Mouse (Mus musculus) testis, adult 2 months (tissue): ENCODE measurements around the gene Gm20388. TPM values are rescaled to one million over a fixed set of nuclear protein-coding genes. Genes with fewer than 3 reads are reported as not detected.

Experiments used
- H3K27ac ChIP-seq: fragments of 200-500 bp; 2 replicates; pipeline ENCODE4 v1.5.1; 2012; ENCODE audit warnings: low read depth, low read length; ENCODE audit not compliant: control insufficient read depth, insufficient read depth
- H3K27me3 ChIP-seq: fragments of 200-500 bp; 2 replicates; pipeline ENCODE4 v1.6.1; 2012; ENCODE audit warnings: mild to moderate bottlenecking, low read length, moderate library complexity; ENCODE audit not compliant: control insufficient read depth, insufficient read depth
- H3K36me3 ChIP-seq: fragments of 200-500 bp; 2 replicates; pipeline ENCODE4 v1.6.1; 2012; ENCODE audit warnings: mild to moderate bottlenecking, low read length; ENCODE audit not compliant: control insufficient read depth, insufficient read depth
- H3K4me1 ChIP-seq: fragments of 200-500 bp; 2 replicates; pipeline ENCODE4 v1.6.1; 2012; ENCODE audit warnings: low read length; ENCODE audit not compliant: control insufficient read depth, insufficient read depth
- H3K4me3 ChIP-seq: fragments of 200-500 bp; 2 replicates; pipeline ENCODE4 v1.5.1; 2012; ENCODE audit warnings: low read depth, mild to moderate bottlenecking, low read length, moderate library complexity, mixed read lengths; ENCODE audit not compliant: control insufficient read depth
- CTCF ChIP-seq: fragments of 200-500 bp; IDR thresholded peaks from 2 replicates; pipeline ENCODE4 v1.5.1; 2012; ENCODE audit warnings: low read depth, mild to moderate bottlenecking, inconsistent platforms, low read length, moderate library complexity; ENCODE audit not compliant: control insufficient read depth, insufficient read depth, insufficient replicate concordance
- POLR2A ChIP-seq: fragments of 200-500 bp; IDR thresholded peaks from 2 replicates; pipeline ENCODE4 v1.6.1; 2012; ENCODE audit warnings: low read depth, mild to moderate bottlenecking, inconsistent platforms, low read length, moderate library complexity; ENCODE audit not compliant: control insufficient read depth
- polyA plus RNA-seq: library from polyadenylated mRNA; depleted of rRNA; stranded (reverse); fragments of >200 nt; gene quantifications from 2 replicates; pipeline ENCODE4 v1.2.3, GENCODE M21; 2012

Gm20388 gene
- polyA plus RNA-seq, 1 experiment, result 5.6 TPM

- no peaks in the 10 kb centered on the region for H3K27me3 ChIP-seq
- TF ChIP-seq POLR2A (no peak), CTCF (peak; percentile 46; the same call in 1 of the 2 replicates)
- no peak overlapping the region for H3K27ac ChIP-seq
- no peaks in the 10 kb centered on the region for H3K36me3 ChIP-seq
- peaks cover 6% of the 10 kb centered on the region for H3K4me1 ChIP-seq
- no peak overlapping the region for H3K4me3 ChIP-seq
Observed at GRCm38 (mm10) chr8:123340071-123340470, 3429.4 kb downstream of the Gm20388 start.

- peak overlapping the region; percentile 27 for H3K27ac ChIP-seq
- H3K4me3 ChIP-seq, result peak overlapping the region; percentile 64
- no peak for TF ChIP-seq POLR2A
- TF ChIP-seq CTCF, result no peak
- peaks cover 6% of the 10 kb centered on the region for H3K4me1 ChIP-seq
- H3K36me3 ChIP-seq, result no peaks in the 10 kb centered on the region
- H3K27me3 ChIP-seq, result no peaks in the 10 kb centered on the region
Observed at GRCm38 (mm10) chr8:123341040-123342015, 3430.7 kb downstream of the Gm20388 start.

- Histone ChIP-seq H3K27ac (no peak overlapping the region; the same call in 1 of the 2 replicates), H3K27me3 (no peaks in the 10 kb centered on the region), H3K36me3 (no peaks in the 10 kb centered on the region), H3K4me3 (no peak overlapping the region; the same call in 1 of the 2 replicates), H3K4me1 (peaks cover 6% of the 10 kb centered on the region)
- peak; percentile 12; the same call in 1 of the 2 replicates for TF ChIP-seq POLR2A
- no peak for TF ChIP-seq CTCF
Observed at GRCm38 (mm10) chr8:123342253-123342652, 3431.6 kb downstream of the Gm20388 start.

- H3K27me3 ChIP-seq, result no peaks in the 10 kb centered on the region
- TF ChIP-seq POLR2A (no peak), CTCF (no peak)
- no peak overlapping the region for H3K4me3 ChIP-seq
- H3K4me1 ChIP-seq, result peaks cover 6% of the 10 kb centered on the region
- H3K36me3 ChIP-seq, result 0 out of 2 replicates have a peak, but pooled peaks cover 2% of the 10 kb centered on the region
- peak overlapping the region; percentile 23; the same call in 1 of the 2 replicates for H3K27ac ChIP-seq
Observed at GRCm38 (mm10) chr8:123342911-123343310, 3432.3 kb downstream of the Gm20388 start.

GRCm38 (mm10) chr8:123343422-123343821 is 3432.8 kb downstream of the Gm20388 start:
- H3K4me1 ChIP-seq, result peaks cover 3% of the 10 kb centered on the region
- H3K27me3 ChIP-seq, result no peaks in the 10 kb centered on the region
- no peak overlapping the region for H3K4me3 ChIP-seq
- TF ChIP-seq CTCF (no peak), POLR2A (no peak)
- 0 out of 2 replicates have a peak overlapping the region, but pooled peaks have one; percentile 15 for H3K27ac ChIP-seq
- H3K36me3 ChIP-seq, result 0 out of 2 replicates have a peak, but pooled peaks cover 2% of the 10 kb centered on the region

- H3K4me3 ChIP-seq, result no peak overlapping the region
- TF ChIP-seq CTCF (no peak), POLR2A (no peak)
- H3K27me3 ChIP-seq, result no peaks in the 10 kb centered on the region
- no peak overlapping the region for H3K27ac ChIP-seq
- H3K36me3 ChIP-seq, result 0 out of 2 replicates have a peak, but pooled peaks cover 2% of the 10 kb centered on the region
- H3K4me1 ChIP-seq, result peaks cover 3% of the 10 kb centered on the region
Observed at GRCm38 (mm10) chr8:123345135-123345534, 3434.5 kb downstream of the Gm20388 start.

- Histone ChIP-seq H3K27me3 (no peaks in the 10 kb centered on the region), H3K4me3 (no peak overlapping the region), H3K27ac (no peak overlapping the region; the same call in 1 of the 2 replicates), H3K4me1 (peaks cover 3% of the 10 kb centered on the region), H3K36me3 (0 out of 2 replicates have a peak, but pooled peaks cover 2% of the 10 kb centered on the region)
- TF ChIP-seq CTCF (no peak), POLR2A (no peak)
Observed at GRCm38 (mm10) chr8:123345856-123346255, 3435.2 kb downstream of the Gm20388 start.
